ENCODE assay signal across 15 mouse cellular contexts in genomic region chr12:105758911-105759310, GRCm38 (mm10). TPM values are rescaled to one million over a fixed set of nuclear protein-coding genes. Genes with fewer than 3 reads are reported as not detected.
DNase-seq lines count a peak whose midpoint lies in the region; ATAC-seq and TF ChIP-seq lines count a peak whose summit lies in the region.
"Had no signal": no experiment of that assay in that cellular context is flagged by ENCODE, and none has a peak within 500 bp of the region (broad histone marks: within the 10 kb centered on the region; RNA-seq: fewer than 3 reads in every experiment).

No protein-coding gene starts in this region.

- H3K4me2 ChIP-seq in kidney, embryonic 14.5 days (replicated peaks; ENCODE audit: low read depth, low read length): no peak overlapping the region
- no peak overlapping the region for H3K4me2 ChIP-seq in intestine, embryonic 16.5 days (ENCODE audit: low read depth, low read length)
- no peak overlapping the region for H3K4me2 ChIP-seq in liver, embryonic 13.5 days
- H3K4me2 ChIP-seq in stomach, postnatal 0 days (replicated peaks; ENCODE audit: low read depth): no peak overlapping the region
- H3K4me2 ChIP-seq: heart, embryonic 12.5 days had no signal

- peak; percentile 38 for DNase-seq in kidney, adult 18-20 months
- DNase-seq in embryonic facial prominence, embryonic 10.5 days (ENCODE audit: low spot score): no peak
- no peak for DNase-seq in liver, embryonic 13.5 days
- no peak for DNase-seq in urinary bladder, adult 2 months (ENCODE audit: low spot score)
- DNase-seq in lung, postnatal 36 days: no peak
- DNase-seq in stomach, postnatal 0 days (ENCODE audit: low spot score): no peak
- DNase-seq: cerebellum, adult 9-11 months; heart, postnatal 4 days; right cerebral cortex, postnatal 4 days; thymus, postnatal 14 days had no signal

- no peak for ATAC-seq in kidney, embryonic 14.5 days (ENCODE audit: low FRiP score, low TSS enrichment)
- ATAC-seq in intestine, embryonic 16.5 days: no peak
- no peak for ATAC-seq in liver, embryonic 13.5 days (ENCODE audit: low read depth)
- no peak for ATAC-seq in stomach, postnatal 0 days (ENCODE audit: low FRiP score, low TSS enrichment)
- ATAC-seq: CD4-positive, CD25-positive, alpha-beta regulatory T cell, adult 4 months; forebrain, embryonic 16.5 days had no signal

- 93% methylated on average over 2 of the region's 2 CpGs for WGBS in kidney, embryonic 14.5 days
- WGBS in embryonic facial prominence, embryonic 10.5 days: 89% methylated on average over 2 of the region's 2 CpGs
- 66% methylated on average over 2 of the region's 2 CpGs for WGBS in intestine, embryonic 16.5 days
- 64% methylated on average over 2 of the region's 2 CpGs for WGBS in liver, embryonic 13.5 days (ENCODE audit: insufficient replicate concordance)
- 74% methylated on average over 2 of the region's 2 CpGs for WGBS in stomach, postnatal 0 days

- no peak for TF ChIP-seq EP300 in stomach, postnatal 0 days (optimal IDR thresholded peaks at IDR 0.05)

- H3K4me1 ChIP-seq in kidney, embryonic 14.5 days (ENCODE audit: control insufficient read depth, insufficient read depth, low read length): no peaks in the 10 kb centered on the region
- peaks cover 16% of the 10 kb centered on the region for H3K4me1 ChIP-seq in embryonic facial prominence, embryonic 10.5 days
- peaks cover 6% of the 10 kb centered on the region for H3K4me1 ChIP-seq in intestine, embryonic 16.5 days (ENCODE audit: control insufficient read depth, insufficient read depth, low read length)
- peaks cover 41% of the 10 kb centered on the region for H3K4me1 ChIP-seq in liver, embryonic 13.5 days (replicated peaks)
- H3K4me1 ChIP-seq in stomach, postnatal 0 days (replicated peaks; ENCODE audit: control insufficient read depth, insufficient read depth): no peaks in the 10 kb centered on the region

- TF ChIP-seq CTCF in stomach, postnatal 0 days (IDR thresholded peaks at IDR 0.05; ENCODE audit: low read depth): no peak

- H3K4me3 ChIP-seq in kidney, embryonic 14.5 days (ENCODE audit: low read length): no peak overlapping the region
- no peak overlapping the region for H3K4me3 ChIP-seq in embryonic facial prominence, embryonic 10.5 days
- H3K4me3 ChIP-seq in intestine, embryonic 16.5 days (ENCODE audit: low read length): no peak overlapping the region
- H3K4me3 ChIP-seq in liver, embryonic 13.5 days (replicated peaks): no peak overlapping the region
- H3K4me3 ChIP-seq in stomach, postnatal 0 days (ENCODE audit: low read depth, low read length): no peak overlapping the region
- H3K4me3 ChIP-seq: heart, embryonic 12.5 days had no signal

- no peaks in the 10 kb centered on the region for H3K9me3 ChIP-seq in kidney, embryonic 14.5 days (ENCODE audit: control insufficient read depth, low read length)
- H3K9me3 ChIP-seq in embryonic facial prominence, embryonic 10.5 days: no peaks in the 10 kb centered on the region; the same call in 1 of the 2 replicates
- H3K9me3 ChIP-seq in intestine, embryonic 16.5 days (ENCODE audit: control insufficient read depth, low read length): 0 out of 2 replicates have a peak, but pooled peaks cover 5% of the 10 kb centered on the region
- peaks cover 6% of the 10 kb centered on the region; the same call in 1 of the 2 replicates for H3K9me3 ChIP-seq in liver, embryonic 13.5 days (replicated peaks)
- H3K9me3 ChIP-seq in stomach, postnatal 0 days (ENCODE audit: control insufficient read depth, low read length): no peaks in the 10 kb centered on the region
- H3K9me3 ChIP-seq: heart, embryonic 12.5 days had no signal

- H3K27me3 ChIP-seq in kidney, embryonic 14.5 days (ENCODE audit: control insufficient read depth, insufficient read depth, low read length): no peaks in the 10 kb centered on the region
- no peaks in the 10 kb centered on the region for H3K27me3 ChIP-seq in embryonic facial prominence, embryonic 10.5 days (replicated peaks; ENCODE audit: low read depth, poor library complexity, severe bottlenecking)
- no peaks in the 10 kb centered on the region for H3K27me3 ChIP-seq in intestine, embryonic 16.5 days (replicated peaks; ENCODE audit: control insufficient read depth, insufficient read depth, low read length)
- no peaks in the 10 kb centered on the region for H3K27me3 ChIP-seq in liver, embryonic 13.5 days
- H3K27me3 ChIP-seq in stomach, postnatal 0 days (ENCODE audit: control insufficient read depth, insufficient read depth, low read length): no peaks in the 10 kb centered on the region
- H3K27me3 ChIP-seq: heart, embryonic 12.5 days had no signal

- no peak overlapping the region for H3K27ac ChIP-seq in kidney, embryonic 14.5 days (ENCODE audit: low read depth, low read length)
- H3K27ac ChIP-seq in embryonic facial prominence, embryonic 10.5 days (replicated peaks): peak overlapping the region; percentile 41; the same call in 1 of the 2 replicates
- H3K27ac ChIP-seq in intestine, embryonic 16.5 days (ENCODE audit: low read length): peak overlapping the region; percentile 81
- H3K27ac ChIP-seq in liver, embryonic 13.5 days: peak overlapping the region; percentile 62; the same call in 1 of the 2 replicates
- H3K27ac ChIP-seq in stomach, postnatal 0 days (replicated peaks): no peak overlapping the region

- no peak overlapping the region for H3K9ac ChIP-seq in kidney, embryonic 14.5 days (ENCODE audit: low read depth, low read length)
- no peak overlapping the region for H3K9ac ChIP-seq in intestine, embryonic 16.5 days (ENCODE audit: low read depth, low read length)
- H3K9ac ChIP-seq in liver, embryonic 13.5 days: peak overlapping the region; percentile 36; the same call in 1 of the 2 replicates
- no peak overlapping the region for H3K9ac ChIP-seq in stomach, postnatal 0 days (ENCODE audit: low read length)
- H3K9ac ChIP-seq: heart, embryonic 12.5 days had no signal

- H3K36me3 ChIP-seq in kidney, embryonic 14.5 days (ENCODE audit: control insufficient read depth, insufficient read depth, low read length): no peaks in the 10 kb centered on the region
- no peaks in the 10 kb centered on the region for H3K36me3 ChIP-seq in embryonic facial prominence, embryonic 10.5 days (replicated peaks)
- H3K36me3 ChIP-seq in intestine, embryonic 16.5 days (ENCODE audit: control insufficient read depth, insufficient read depth, low read length): no peaks in the 10 kb centered on the region
- no peaks in the 10 kb centered on the region for H3K36me3 ChIP-seq in liver, embryonic 13.5 days
- H3K36me3 ChIP-seq in stomach, postnatal 0 days (ENCODE audit: control insufficient read depth, insufficient read depth, low read length): no peaks in the 10 kb centered on the region
- H3K36me3 ChIP-seq: heart, embryonic 12.5 days had no signal

RNA-seq across cellular contexts. Expression of gene Papola, which starts 25.6 kb away (rescaled TPM):
- polyA plus RNA-seq in kidney, embryonic 14.5 days (2014; fragmentation: Nextera tagmentation; extraction: Ambion mirVana): 181 and 197 TPM in 2 replicates
- polyA plus RNA-seq in embryonic facial prominence, embryonic 10.5 days (2016; fragmentation: Nextera tagmentation; extraction: Ambion mirVana): 283 and 294 TPM in 2 replicates
- polyA plus RNA-seq in intestine, embryonic 16.5 days (2015; fragmentation: Nextera tagmentation; extraction: Ambion mirVana): 154 and 164 TPM in 2 replicates
- 120 and 165 TPM in 2 replicates for polyA plus RNA-seq in liver, embryonic 13.5 days (2015; fragmentation: Nextera tagmentation; extraction: Ambion mirVana)
- 94.8 and 100 TPM in 2 replicates for polyA plus RNA-seq in urinary bladder, adult 2 months (2012; rRNA removed)
- 104 and 105 TPM in 2 replicates for polyA plus RNA-seq in stomach, postnatal 0 days (2015; fragmentation: Nextera tagmentation; extraction: Ambion mirVana)

RNA-seq across cellular contexts. Expression of gene Ak7, which starts 53.1 kb away (rescaled TPM):
- polyA plus RNA-seq in kidney, embryonic 14.5 days (2014; fragmentation: Nextera tagmentation; extraction: Ambion mirVana): 0.11 TPM in 1 of 2 replicates, not detected in the other
- 0.15 and 0.26 TPM in 2 replicates for polyA plus RNA-seq in embryonic facial prominence, embryonic 10.5 days (2016; fragmentation: Nextera tagmentation; extraction: Ambion mirVana)
- polyA plus RNA-seq in intestine, embryonic 16.5 days (2015; fragmentation: Nextera tagmentation; extraction: Ambion mirVana): 0.40 and 0.49 TPM in 2 replicates
- 0.03 and 0.07 TPM in 2 replicates for polyA plus RNA-seq in liver, embryonic 13.5 days (2015; fragmentation: Nextera tagmentation; extraction: Ambion mirVana)
- 0.11 and 0.25 TPM in 2 replicates for polyA plus RNA-seq in urinary bladder, adult 2 months (2012; rRNA removed)
- 0.08 and 0.12 TPM in 2 replicates for polyA plus RNA-seq in stomach, postnatal 0 days (2015; fragmentation: Nextera tagmentation; extraction: Ambion mirVana)

Comparison
In these comparisons a context has a peak if more than half of its experiments do, and no peak if none do; other contexts are left out.
1. H3K27ac ChIP-seq: peak in embryonic facial prominence, embryonic 10.5 days (single experiment), intestine, embryonic 16.5 days (single experiment) and liver, embryonic 13.5 days (single experiment); none in kidney, embryonic 14.5 days (single experiment) and stomach, postnatal 0 days (single experiment).